Mouse (Mus musculus): ENCODE measurements around the gene Atf4. TPM values are rescaled to one million over a fixed set of nuclear protein-coding genes. Genes with fewer than 3 reads are reported as not detected.

The Atf4 gene
- polyA plus RNA-seq, 1 experiment from 2014 or later = 116 TPM

- no peaks in the 10 kb centered on the region for H3K9me3 ChIP-seq
- H3K27me3 ChIP-seq = no peaks in the 10 kb centered on the region
- H3K9ac ChIP-seq = no peak overlapping the region
- H3K4me2 ChIP-seq = no peak overlapping the region
- no peak overlapping the region for H3K27ac ChIP-seq (replicated peaks)
- WGBS = 63% methylated on average over 12 of the region's 12 CpGs
- ATAC-seq (ENCODE audit: low FRiP score, low read depth) = no peak
- 0 out of 2 replicates have a peak, but pooled peaks cover 5% of the 10 kb centered on the region for H3K4me1 ChIP-seq (replicated peaks)
- H3K36me3 ChIP-seq = no peaks in the 10 kb centered on the region
- no peak overlapping the region for H3K4me3 ChIP-seq
Measured at GRCm38 (mm10) chr15:80304188-80304587, 49.2 kb downstream of the Atf4 start.

GRCm38 (mm10) chr15:80306146-80306545 lies 51.2 kb downstream of the Atf4 start:
- no peak for ATAC-seq (ENCODE audit: low FRiP score, low read depth)
- Histone ChIP-seq H3K27me3 (no peaks in the 10 kb centered on the region), H3K4me3 (no peak overlapping the region), H3K9ac (no peak overlapping the region), H3K9me3 (no peaks in the 10 kb centered on the region), H3K27ac (replicated peaks) (no peak overlapping the region), H3K4me1 (replicated peaks) (0 out of 2 replicates have a peak, but pooled peaks cover 5% of the 10 kb centered on the region), H3K4me2 (no peak overlapping the region), H3K36me3 (no peaks in the 10 kb centered on the region)
- 67% methylated on average over 8 of the region's 8 CpGs for WGBS

Other genes starting within 250 kb of the Atf4 start
- gene Pdgfb, start 240.2 kb upstream of the Atf4 start, polyA plus RNA-seq (2015; fragmentation: Nextera tagmentation; extraction: Ambion mirVana) = 5.7 and 5.8 TPM in 2 replicates
- 61.5 and 64.3 TPM in 2 replicates for gene Syngr1, start 163.8 kb upstream of the Atf4 start, polyA plus RNA-seq (2015; fragmentation: Nextera tagmentation; extraction: Ambion mirVana)
- 547 and 570 TPM in 2 replicates for gene Rpl3, start 163.3 kb upstream of the Atf4 start, polyA plus RNA-seq (2015; fragmentation: Nextera tagmentation; extraction: Ambion mirVana)
- gene Tab1, start 122.1 kb upstream of the Atf4 start, polyA plus RNA-seq (2015; fragmentation: Nextera tagmentation; extraction: Ambion mirVana) = 37.4 and 40.2 TPM in 2 replicates
- 15.9 and 17.4 TPM in 2 replicates for gene Mgat3, start 81.5 kb upstream of the Atf4 start, polyA plus RNA-seq (2015; fragmentation: Nextera tagmentation; extraction: Ambion mirVana)
- 34.9 and 36.4 TPM in 2 replicates for gene Mief1, start 21.2 kb upstream of the Atf4 start, polyA plus RNA-seq (2015; fragmentation: Nextera tagmentation; extraction: Ambion mirVana)
- gene AC140267.1, start 19.3 kb upstream of the Atf4 start, polyA plus RNA-seq (2015; fragmentation: Nextera tagmentation; extraction: Ambion mirVana) = not detected in 2 replicates
- 76.2 and 76.7 TPM in 2 replicates for gene Rps19bp1, start 9.1 kb downstream of the Atf4 start, polyA plus RNA-seq (2015; fragmentation: Nextera tagmentation; extraction: Ambion mirVana)
- 0.64 and 0.73 TPM in 2 replicates for gene Cacna1i, start 32.1 kb downstream of the Atf4 start, polyA plus RNA-seq (2015; fragmentation: Nextera tagmentation; extraction: Ambion mirVana)

Measured in hindbrain, embryonic 15.5 days (tissue).